ENCODE assay signal across 9 mouse cellular contexts in genomic region chr7:19281680-19282304, GRCm38 (mm10). TPM values are rescaled to one million over a fixed set of nuclear protein-coding genes. Genes with fewer than 3 reads are reported as not detected.
DNase-seq lines count a peak whose midpoint lies in the region; ATAC-seq lines count a peak whose summit lies in the region.
"Not testable (repeated sequence)": the region's sequence is repeated elsewhere in the genome, so short reads cannot be mapped to it uniquely, and the experiment has no call there.
"Had no signal": no experiment of that assay in that cellular context is flagged by ENCODE, and none has a peak within 500 bp of the region (broad histone marks: within the 10 kb centered on the region; RNA-seq: fewer than 3 reads in every experiment).

No protein-coding gene starts in this region.

- not testable (repeated sequence) for H3K9ac ChIP-seq in limb, embryonic 11.5 days (ENCODE audit: low read length); neural tube, embryonic 14.5 days (replicated peaks; ENCODE audit: low read depth, low read length)

- H3K9me3 ChIP-seq in limb, embryonic 11.5 days (ENCODE audit: control insufficient read depth, low read length); neural tube, embryonic 14.5 days (ENCODE audit: control insufficient read depth, low read length): not testable (repeated sequence)

- ATAC-seq in granulocyte monocyte progenitor cell, adult 5-6 weeks (replicated peaks; ENCODE audit: poor library complexity, severe bottlenecking), result peak; percentile 16; the same call in 1 of the 2 replicates
- ATAC-seq in limb, embryonic 11.5 days (ENCODE audit: insufficient number of reproducible peaks, low FRiP score, low TSS enrichment, low read depth), result not testable (repeated sequence)
- peak; percentile 1; the same call in 1 of the 2 replicates for ATAC-seq in neural tube, embryonic 14.5 days (ENCODE audit: low read depth)

- DNase-seq in 3T3-L1 (ENCODE audit: low read depth, low spot score), result peak; percentile 51
- DNase-seq in T-cell, adult 2 months (ENCODE audit: low spot score), result peak; percentile 62
- peak; percentile 52 for DNase-seq in embryo, embryonic 11 days
- DNase-seq in induced T-regulatory cell, adult 2 months (ENCODE audit: low read depth), result peak; percentile 85
- DNase-seq in limb, embryonic 11.5 days (ENCODE audit: low spot score), result peak; percentile 43
- DNase-seq in lung, postnatal 36 days, result peak; percentile 74

- H3K4me3 ChIP-seq in limb, embryonic 11.5 days (ENCODE audit: low read depth, low read length), result not testable (repeated sequence)
- H3K4me3 ChIP-seq in neural tube, embryonic 14.5 days (ENCODE audit: low read depth, low read length), result peak overlapping the region; percentile 68

- peaks cover 50% of the 10 kb centered on the region for H3K27me3 ChIP-seq in limb, embryonic 11.5 days (ENCODE audit: control insufficient read depth, insufficient read depth, low read length)
- peaks cover 32% of the 10 kb centered on the region for H3K27me3 ChIP-seq in neural tube, embryonic 14.5 days (ENCODE audit: control insufficient read depth, insufficient read depth, low read length)

- H3K27ac ChIP-seq in limb, embryonic 11.5 days (replicated peaks; ENCODE audit: low read depth, low read length); neural tube, embryonic 14.5 days (ENCODE audit: low read depth, low read length): not testable (repeated sequence)

- H3K4me2 ChIP-seq in limb, embryonic 11.5 days (ENCODE audit: low read depth, severe bottlenecking), result not testable (repeated sequence)
- peak overlapping the region; percentile 62; the same call in 1 of the 2 replicates for H3K4me2 ChIP-seq in neural tube, embryonic 14.5 days (ENCODE audit: low read depth, low read length)

- not testable (repeated sequence) for H3K36me3 ChIP-seq in limb, embryonic 11.5 days (ENCODE audit: control insufficient read depth, insufficient read depth, low read length); neural tube, embryonic 14.5 days (ENCODE audit: control insufficient read depth, insufficient read depth, low read length)

- WGBS in limb, embryonic 11.5 days, result 25% methylated on average over 6 of the region's 6 CpGs
- 33% methylated on average over 6 of the region's 6 CpGs for WGBS in neural tube, embryonic 14.5 days

- peaks cover 11% of the 10 kb centered on the region; the same call in 1 of the 2 replicates for H3K4me1 ChIP-seq in limb, embryonic 11.5 days (ENCODE audit: control insufficient read depth, insufficient read depth, low read length)
- H3K4me1 ChIP-seq in neural tube, embryonic 14.5 days (ENCODE audit: control insufficient read depth, insufficient read depth, low read length), result not testable (repeated sequence)

RNA-seq across cellular contexts. Expression of gene Rtn2, which starts 0.6 kb away (rescaled TPM):
- total RNA-seq in granulocyte monocyte progenitor cell, adult 5-6 weeks (2014; fragmentation: Nextera tagmentation), result not detected in 2 replicates
- total RNA-seq in granulocyte monocyte progenitor cell, adult 5-6 weeks (2017), result not detected in 2 replicates
- 9.0 and 10.0 TPM in 2 replicates for polyA plus RNA-seq in limb, embryonic 11.5 days (2014; fragmentation: Nextera tagmentation; extraction: Ambion mirVana)
- 115 and 118 TPM in 2 replicates for polyA plus RNA-seq in neural tube, embryonic 14.5 days (2014; fragmentation: Nextera tagmentation; extraction: Ambion mirVana)

RNA-seq across cellular contexts. Expression of gene Ppm1n, which starts 1.9 kb away (rescaled TPM):
- total RNA-seq in granulocyte monocyte progenitor cell, adult 5-6 weeks (2014; fragmentation: Nextera tagmentation), result not detected in 2 replicates
- not detected in 2 replicates for total RNA-seq in granulocyte monocyte progenitor cell, adult 5-6 weeks (2017)
- 0.24 TPM in 1 of 2 replicates, not detected in the other for polyA plus RNA-seq in limb, embryonic 11.5 days (2014; fragmentation: Nextera tagmentation; extraction: Ambion mirVana)
- polyA plus RNA-seq in neural tube, embryonic 14.5 days (2014; fragmentation: Nextera tagmentation; extraction: Ambion mirVana), result 0.66 and 0.75 TPM in 2 replicates
- total RNA-seq: heart, postnatal 36 days had no signal

RNA-seq across cellular contexts. Expression of gene Vasp, which starts 10.2 kb away (rescaled TPM):
- total RNA-seq in granulocyte monocyte progenitor cell, adult 5-6 weeks (2014; fragmentation: Nextera tagmentation), result 60.7 and 70.5 TPM in 2 replicates
- total RNA-seq in granulocyte monocyte progenitor cell, adult 5-6 weeks (2017), result 52.8 and 63.3 TPM in 2 replicates
- 62.3 and 65.6 TPM in 2 replicates for polyA plus RNA-seq in limb, embryonic 11.5 days (2014; fragmentation: Nextera tagmentation; extraction: Ambion mirVana)
- polyA plus RNA-seq in neural tube, embryonic 14.5 days (2014; fragmentation: Nextera tagmentation; extraction: Ambion mirVana), result 17.4 and 40.9 TPM in 2 replicates

RNA-seq across cellular contexts. Expression of gene Fosb, which starts 28.1 kb away (rescaled TPM):
- total RNA-seq in granulocyte monocyte progenitor cell, adult 5-6 weeks (2014; fragmentation: Nextera tagmentation), result 8.1 and 13.7 TPM in 2 replicates
- 19.3 and 24.4 TPM in 2 replicates for total RNA-seq in granulocyte monocyte progenitor cell, adult 5-6 weeks (2017)
- polyA plus RNA-seq in limb, embryonic 11.5 days (2014; fragmentation: Nextera tagmentation; extraction: Ambion mirVana), result 0.06 TPM in 1 of 2 replicates, not detected in the other
- polyA plus RNA-seq in neural tube, embryonic 14.5 days (2014; fragmentation: Nextera tagmentation; extraction: Ambion mirVana), result not detected in 2 replicates

RNA-seq across cellular contexts. Expression of gene Opa3, which starts 53.7 kb away (rescaled TPM):
- total RNA-seq in granulocyte monocyte progenitor cell, adult 5-6 weeks (2014; fragmentation: Nextera tagmentation), result 20.7 and 35.1 TPM in 2 replicates
- total RNA-seq in granulocyte monocyte progenitor cell, adult 5-6 weeks (2017), result 14.6 and 18.3 TPM in 2 replicates
- polyA plus RNA-seq in limb, embryonic 11.5 days (2014; fragmentation: Nextera tagmentation; extraction: Ambion mirVana), result 42.9 and 43.2 TPM in 2 replicates
- 36.6 and 37.6 TPM in 2 replicates for polyA plus RNA-seq in neural tube, embryonic 14.5 days (2014; fragmentation: Nextera tagmentation; extraction: Ambion mirVana)

Comparison
In these comparisons a context has a peak if more than half of its experiments do, and no peak if none do; other contexts are left out.
1. RNA of gene Rtn2, which starts 0.6 kb away (polyA plus RNA-seq): 115 to 118 TPM in neural tube, embryonic 14.5 days; 9.0 to 10.0 TPM in limb, embryonic 11.5 days; every median in the first group is over 10 times any median in the second.
2. Peak in every context shown above with its lines, with median percentiles within 50 percentile points of each other: DNase-seq.